Mouse (Mus musculus) large intestine, adult 2 months (tissue): Measurements from ENCODE around the gene Fto. TPM values are rescaled to one million over a fixed set of nuclear protein-coding genes. Genes with fewer than 3 reads are reported as not detected.

Source experiments
- DNase-seq: peaks from one replicate; pipeline ENCODE4 v3.0.0-alpha.2; 2012; ENCODE audit warnings: low read depth, low spot score
- WGBS: fragments of 180-500 bp; shearing (Covaris S2); methylation state at CpG from one replicate; pipeline ENCODE4 v1.1.7; 2018; 5-methylcytosine and 5-hydroxymethylcytosine counted together
- polyA plus RNA-seq: library from polyadenylated mRNA; depleted of rRNA; stranded (reverse); fragments of >200 nt; gene quantifications from 2 replicates; pipeline ENCODE4 v1.2.3, GENCODE M21; 2012

Gene Fto
- polyA plus RNA-seq, 1 experiment, result 16.0 TPM

DNA sequence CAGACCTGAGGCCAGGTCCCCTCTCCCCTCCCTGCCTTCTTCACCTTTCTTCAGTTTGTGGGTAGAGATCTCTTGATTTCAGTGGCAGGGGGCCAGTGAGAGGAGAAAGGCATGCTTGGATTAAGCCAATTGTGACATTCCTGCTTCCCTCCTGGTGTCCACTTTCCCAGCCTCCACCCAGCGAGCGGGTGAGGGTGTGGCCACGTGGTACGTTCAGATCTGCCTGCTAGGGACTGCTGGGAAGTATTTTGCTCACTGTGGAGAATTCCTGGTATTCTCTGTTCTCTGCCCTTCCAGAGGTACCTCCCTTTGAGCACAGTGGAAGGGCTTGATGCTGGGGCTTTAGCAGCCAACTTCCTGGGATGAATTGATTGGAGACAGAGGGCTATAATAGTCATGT, 259.3 kb downstream of the Fto start:
- no peak for DNase-seq

GRCm38 (mm10) chr8:91575576-91575975, 262.3 kb downstream of the Fto start:
- DNase-seq, result no peak
- WGBS, result 85% methylated on average over 3 of the region's 3 CpGs

More for the DNA sequence above, 259.3 kb downstream of the Fto start:
- 28% methylated on average over 4 of the region's 4 CpGs for WGBS

DNA sequence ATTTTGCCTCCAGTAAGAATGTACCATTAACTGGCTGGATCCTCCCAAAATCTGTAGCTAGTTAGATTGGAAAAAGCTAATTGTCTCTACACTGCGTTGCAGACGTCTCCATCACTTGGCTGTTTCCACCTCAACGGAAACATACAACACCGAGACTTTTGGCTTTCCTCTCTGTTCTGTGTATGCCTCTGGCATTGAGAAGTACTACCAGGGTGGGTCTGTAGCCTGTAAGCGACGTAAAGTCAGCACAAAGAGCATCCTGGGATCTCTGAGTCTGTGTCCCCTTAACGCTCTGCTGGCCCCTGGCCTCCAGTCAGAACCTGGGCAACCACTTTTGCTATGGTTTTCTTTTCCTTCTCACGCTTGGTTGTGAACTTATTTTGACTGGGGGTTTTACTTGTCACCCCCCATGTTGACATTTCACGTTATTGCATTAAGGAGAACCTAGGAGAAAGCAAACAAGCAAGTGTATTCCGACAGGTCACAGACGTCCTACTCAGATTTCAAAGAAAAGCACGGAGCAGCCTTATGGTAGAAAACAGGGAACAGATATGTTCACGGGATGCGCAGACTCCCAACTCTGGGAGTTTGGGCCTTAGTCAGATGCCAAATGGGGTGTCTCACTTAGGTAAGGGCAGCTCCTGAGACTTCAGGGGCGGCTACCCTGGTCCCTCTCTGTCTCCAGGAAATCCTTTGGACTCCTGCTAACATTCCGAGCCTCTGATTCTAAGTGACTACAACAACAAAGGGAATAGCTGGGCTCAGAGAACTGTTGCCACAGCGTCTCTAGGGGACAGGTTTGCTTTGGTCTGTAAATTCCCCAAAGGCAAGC, 263.0 kb downstream of the Fto start:
- 80% methylated on average over 17 of the region's 17 CpGs for WGBS
- no peak for DNase-seq

DNA sequence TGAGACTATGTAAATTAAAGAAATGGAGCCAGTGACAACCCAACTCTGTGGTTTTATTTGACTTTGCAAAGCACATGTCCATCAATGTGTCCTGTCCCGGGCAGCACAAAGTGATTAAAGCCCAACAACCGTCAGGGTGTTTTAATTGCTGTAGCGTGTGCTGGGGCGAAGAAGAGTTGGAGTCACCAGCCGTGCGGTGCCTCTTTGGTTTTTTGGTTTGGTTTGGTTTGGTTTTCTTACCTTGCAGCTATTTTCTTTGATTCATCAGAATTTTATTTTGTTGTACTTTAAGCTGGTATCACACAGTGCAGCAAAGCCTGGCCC, 263.6 kb downstream of the Fto start:
- 88% methylated on average over 6 of the region's 6 CpGs for WGBS
- no peak for DNase-seq

DNA sequence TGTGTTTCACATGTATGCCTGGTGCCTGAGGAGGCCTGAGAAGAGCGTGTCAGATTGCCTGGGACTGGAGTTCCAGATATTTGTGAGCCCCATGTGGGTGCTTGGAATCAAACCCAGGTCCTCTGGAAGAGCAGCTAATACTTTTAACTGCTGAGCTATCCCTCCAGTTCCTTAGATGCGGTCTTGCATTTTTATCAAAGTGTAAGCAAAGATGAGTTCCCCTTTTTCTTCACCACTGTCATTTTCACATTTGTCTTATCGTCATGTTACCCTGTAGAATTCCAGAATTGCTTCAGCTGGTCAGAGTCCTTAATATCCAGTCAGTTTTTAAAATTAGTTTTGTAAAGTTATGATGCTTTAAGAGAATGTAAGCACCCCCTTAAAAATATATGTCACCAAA, 264.3 kb downstream of the Fto start:
- WGBS, result 91% methylated on average over 3 of the region's 3 CpGs

DNA sequence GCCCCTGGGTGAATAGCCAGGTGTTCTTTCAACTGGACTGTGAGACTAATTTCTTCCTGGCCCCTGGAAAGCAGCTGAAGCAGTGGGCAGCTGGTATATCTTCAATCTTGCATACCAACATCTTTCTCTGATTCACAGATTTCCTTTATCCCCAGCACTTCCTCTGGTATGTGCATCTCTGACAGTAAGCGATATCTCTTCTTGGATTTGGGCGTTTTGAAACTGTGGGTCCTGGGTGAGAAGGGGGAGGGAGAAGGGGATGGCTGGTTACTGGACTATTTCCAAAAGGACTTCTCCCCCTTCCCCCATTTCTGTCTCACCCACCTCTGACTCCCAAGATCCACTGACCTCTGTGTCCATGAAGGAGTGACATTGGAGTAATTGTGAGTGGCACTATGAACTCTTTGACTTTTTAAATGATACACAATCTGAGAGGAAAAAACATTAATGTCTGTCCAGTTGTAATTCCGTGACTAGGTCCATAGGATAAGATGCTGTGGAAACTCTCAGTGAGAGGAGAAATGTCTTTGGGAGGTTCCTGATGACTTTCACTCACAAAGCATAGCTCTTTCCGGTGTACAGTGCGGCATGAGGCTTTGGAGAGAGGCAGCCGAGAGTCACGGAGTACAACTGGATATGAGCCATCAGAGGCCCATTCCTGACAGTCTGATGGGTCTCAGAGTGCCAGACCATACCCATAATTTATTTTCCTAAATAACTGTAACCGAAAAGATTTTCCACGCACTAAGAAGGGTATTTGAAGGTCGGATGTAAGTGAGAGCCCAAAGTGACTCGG, 271.5 kb downstream of the Fto start:
- no peak for DNase-seq
- WGBS, result 87% methylated on average over 11 of the region's 11 CpGs

More for the DNA sequence above, 264.3 kb downstream of the Fto start:
- no peak for DNase-seq

- no peak for DNase-seq
- 36% methylated on average over 10 of the region's 10 CpGs for WGBS
Measured at GRCm38 (mm10) chr8:91592436-91593105, 279.2 kb downstream of the Fto start.

GRCm38 (mm10) chr8:91593202-91593781, 280.0 kb downstream of the Fto start:
- DNase-seq, result no peak
- 73% methylated on average over 12 of the region's 12 CpGs for WGBS

GRCm38 (mm10) chr8:91599349-91599837, 286.1 kb downstream of the Fto start:
- 84% methylated on average over 14 of the region's 14 CpGs for WGBS
- DNase-seq, result no peak

DNA sequence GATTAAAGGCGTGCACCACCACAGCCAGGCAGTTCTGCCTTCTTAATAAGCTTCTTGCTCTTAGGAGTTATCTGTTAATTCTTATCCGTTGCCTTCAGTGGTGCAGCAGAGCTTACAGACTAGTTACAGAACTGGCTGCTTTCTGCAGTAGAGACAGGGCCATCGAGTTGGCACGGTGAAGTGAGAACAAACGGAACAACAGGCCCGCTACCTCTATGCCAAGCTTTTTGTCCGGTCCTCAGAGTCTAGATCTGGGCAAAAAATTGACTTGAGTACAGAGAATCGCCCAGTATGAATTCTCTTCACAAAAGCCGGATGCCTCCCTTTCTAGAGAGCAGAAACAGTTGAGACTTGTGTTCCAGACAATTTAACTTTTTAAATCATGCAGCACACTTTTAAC, 290.4 kb downstream of the Fto start:
- 95% methylated on average over 9 of the region's 9 CpGs for WGBS
- no peak for DNase-seq

GRCm38 (mm10) chr8:91605901-91606300, 292.6 kb downstream of the Fto start:
- WGBS, result 89% methylated on average over 8 of the region's 8 CpGs
- DNase-seq, result no peak

DNA sequence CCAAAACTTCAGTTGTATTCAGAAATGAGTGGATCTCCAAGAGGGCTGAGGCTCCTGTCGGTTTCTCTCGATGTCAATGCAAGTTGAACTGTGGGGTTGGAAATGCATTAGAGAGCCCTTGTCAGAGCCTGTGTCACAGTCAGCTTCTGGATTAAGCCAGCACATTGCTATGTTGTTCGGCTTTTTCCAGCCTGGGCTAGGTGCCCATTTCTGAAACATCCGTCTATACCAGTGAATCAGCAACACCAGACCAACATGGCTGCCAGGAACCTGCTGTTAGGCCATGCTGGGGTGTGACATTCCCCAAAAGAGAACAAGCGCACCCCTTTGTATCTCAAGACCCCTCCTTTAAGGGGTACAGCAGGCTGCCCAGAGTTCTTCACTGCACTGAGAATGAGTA, 293.8 kb downstream of the Fto start:
- DNase-seq, result no peak

DNA sequence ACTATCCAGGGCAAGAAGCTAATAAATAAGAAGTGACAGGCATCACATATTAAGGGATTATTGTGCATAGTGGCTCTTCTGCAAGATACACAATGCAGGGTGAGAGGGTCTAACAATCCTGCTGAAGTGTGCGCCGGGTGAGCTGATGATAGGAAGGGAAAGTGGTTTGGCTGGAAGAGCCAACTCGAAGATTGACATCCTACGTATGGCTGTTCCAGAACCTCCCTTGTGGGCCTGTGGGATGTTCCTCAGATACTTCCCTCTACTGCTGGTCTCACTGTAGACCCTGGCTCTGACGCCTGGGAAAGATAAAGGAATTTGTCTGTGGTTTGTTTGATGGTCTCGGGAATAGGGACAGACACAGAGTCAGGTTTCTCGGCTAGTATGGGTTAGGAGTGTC, 297.9 kb downstream of the Fto start:
- no peak for DNase-seq

More for the DNA sequence above, 293.8 kb downstream of the Fto start:
- WGBS, result 68% methylated on average over 5 of the region's 5 CpGs

GRCm38 (mm10) chr8:91611723-91612362, 298.5 kb downstream of the Fto start:
- no peak for DNase-seq
- WGBS, result 91% methylated on average over 14 of the region's 14 CpGs

More for the DNA sequence above, 297.9 kb downstream of the Fto start:
- 85% methylated on average over 7 of the region's 7 CpGs for WGBS

- no peak for DNase-seq
- WGBS, result 82% methylated on average over 18 of the region's 18 CpGs
Measured at GRCm38 (mm10) chr8:91612387-91613130, 299.2 kb downstream of the Fto start.

DNA sequence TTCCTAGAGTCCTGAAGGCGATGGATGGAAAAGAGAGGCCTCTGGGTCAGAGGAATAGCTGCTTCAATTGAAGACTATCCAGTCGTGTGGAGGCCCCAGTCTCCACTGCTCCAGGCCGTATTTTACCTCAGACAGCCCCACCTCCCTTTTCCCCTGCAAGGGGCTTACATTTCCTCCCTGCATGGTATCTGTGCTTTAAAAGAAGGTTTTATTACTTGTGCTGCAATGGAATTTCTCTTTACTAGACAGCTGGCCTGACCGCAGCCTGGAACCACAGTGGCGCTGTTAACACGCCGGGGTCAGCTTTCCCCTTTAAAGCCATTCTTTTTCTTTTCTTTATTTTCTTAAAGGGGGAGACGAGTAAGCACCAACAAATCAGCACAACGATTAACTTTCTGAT, 300.3 kb downstream of the Fto start:
- no peak for DNase-seq
- WGBS, result 81% methylated on average over 9 of the region's 9 CpGs

- WGBS, result 90% methylated on average over 8 of the region's 8 CpGs
Measured at GRCm38 (mm10) chr8:91615196-91615595, 301.9 kb downstream of the Fto start.

GRCm38 (mm10) chr8:91615781-91616683, 302.7 kb downstream of the Fto start:
- no peak for DNase-seq
- 91% methylated on average over 11 of the region's 11 CpGs for WGBS

More at GRCm38 (mm10) chr8:91615196-91615595, 301.9 kb downstream of the Fto start:
- DNase-seq, result no peak
